Mouse (Mus musculus): ENCODE measurements around the gene Rfng. TPM values are rescaled to one million over a fixed set of nuclear protein-coding genes. Genes with fewer than 3 reads are reported as not detected.
"Not testable (repeated sequence)": the region's sequence is repeated elsewhere in the genome, so short reads cannot be mapped to it uniquely, and the experiment has no call there.

Rfng gene
- polyA plus RNA-seq, 1 experiment from 2014 or later, result 17.1 TPM

DNA sequence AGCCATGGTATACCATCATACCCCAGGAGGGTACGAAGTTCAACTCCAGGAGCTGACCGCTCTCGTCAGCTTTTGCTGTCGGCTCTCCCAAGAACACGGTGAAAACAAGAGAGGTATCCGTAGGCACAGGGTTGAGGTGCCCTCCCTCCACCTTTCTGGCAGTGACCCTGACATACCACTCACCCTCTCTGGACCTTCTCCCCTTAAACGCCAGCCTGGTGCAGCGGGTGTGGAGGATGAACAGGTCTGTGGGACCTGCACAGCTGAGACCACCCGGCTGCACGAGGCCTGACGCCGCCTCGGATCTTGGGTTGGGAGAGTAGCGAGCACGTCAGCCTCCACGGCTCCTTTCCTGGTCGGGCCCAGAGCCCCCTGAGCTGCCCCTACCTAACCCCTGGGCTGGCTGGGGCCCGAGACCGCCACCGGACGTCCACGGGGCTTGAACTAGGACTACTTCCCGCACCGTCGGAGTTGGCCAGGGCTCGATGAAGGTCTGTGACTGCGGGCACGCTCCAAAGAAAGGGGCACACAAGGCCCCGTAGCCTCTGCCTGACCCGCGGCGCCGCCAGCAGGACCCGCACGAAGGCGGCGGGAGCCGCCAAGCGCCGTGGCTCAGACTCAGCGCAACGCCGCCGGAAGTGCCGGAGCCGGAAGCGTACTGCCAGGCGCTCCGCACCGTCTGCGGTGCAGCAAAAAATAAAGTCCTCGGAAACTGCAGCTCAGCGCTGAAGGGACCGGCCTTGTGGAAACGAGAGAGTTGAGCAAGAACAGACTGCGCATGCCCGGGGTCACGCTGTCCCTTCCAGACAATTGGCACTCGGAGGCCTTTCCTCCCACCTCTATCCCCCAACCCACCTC lies 12.0 kb upstream of the Rfng start, which contains the start of gene Dus1l:
Dus1l (minus strand) TSS at position 648 of the 858 bp plus-strand sequence.
- peak; percentile 76 for DNase-seq (ENCODE audit: low read depth, low spot score)
- CTCF ChIA-PET, result interaction anchor here (1.2 to 2.4 kb wide), 2 partner anchors 9 to 19 kb away, joined by 3 to 6 read pairs; no protein-coding TSS in a partner anchor
- POLR2A ChIA-PET, result interaction anchor here (0.5 to 2.9 kb wide), 3 partner anchors 10 to 180 kb away, joined by 3 to 10 read pairs (median 3); no protein-coding TSS in a partner anchor
- H3K27me3 ChIP-seq, result no peaks in the 10 kb centered on the region
- in situ Hi-C loops (cut with MboI; ENCODE audit: low pct_unique_long_range_greater_than_20kb), result no loop called here
- ATAC-seq, result peak; percentile 6
- TF ChIP-seq CTCF (IDR thresholded peaks at IDR 0.05), result no peak

DNA sequence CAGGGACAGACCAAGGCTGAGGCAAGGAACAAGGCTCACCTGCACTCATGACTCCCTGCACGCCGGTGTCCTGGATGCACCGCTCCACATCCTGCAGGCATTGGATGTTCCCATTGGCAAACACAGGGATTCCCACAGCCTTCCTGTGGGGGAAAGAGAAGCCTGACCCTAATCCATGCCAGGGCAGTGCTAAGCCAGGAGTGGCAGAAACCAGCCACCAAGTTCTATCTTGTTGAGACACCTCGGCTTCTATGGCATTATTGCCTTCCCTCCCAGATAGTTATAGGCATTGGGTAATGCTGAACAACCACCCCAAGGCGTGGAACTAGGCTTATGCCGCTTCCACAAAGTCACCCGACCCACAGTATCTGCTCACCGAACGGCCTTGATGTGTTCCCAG lies 8.6 kb upstream of the Rfng start:
- no peak for TF ChIP-seq CTCF (IDR thresholded peaks at IDR 0.05)
- DNase-seq (ENCODE audit: low read depth, low spot score) (no peak), ATAC-seq (no peak)
- ChIA-PET POLR2A (no interaction called here), CTCF (interaction anchor here (0.8 kb wide), 1 partner anchor 17 kb away, joined by 3 read pairs; no protein-coding TSS in a partner anchor)
- in situ Hi-C loops (cut with MboI; ENCODE audit: low pct_unique_long_range_greater_than_20kb), result no loop called here
- H3K27me3 ChIP-seq, result no peaks in the 10 kb centered on the region

- ChIA-PET POLR2A (interaction anchor here (1.3 kb wide), 1 partner anchor 10 kb away, joined by 5 read pairs; no protein-coding TSS in a partner anchor), CTCF (interaction anchor here (0.8 to 2.5 kb wide), 2 partner anchors 10 to 207 kb away, joined by 3 to 8 read pairs; no protein-coding TSS in a partner anchor)
- DNase-seq (ENCODE audit: low read depth, low spot score) (no peak), ATAC-seq (no peak)
- in situ Hi-C loops (cut with MboI; ENCODE audit: low pct_unique_long_range_greater_than_20kb), result no loop called here
- no peak for TF ChIP-seq CTCF (IDR thresholded peaks at IDR 0.05)
- H3K27me3 ChIP-seq, result no peaks in the 10 kb centered on the region
Measured at GRCm38 (mm10) chr11:120789810-120790209, 5.8 kb upstream of the Rfng start.

DNA sequence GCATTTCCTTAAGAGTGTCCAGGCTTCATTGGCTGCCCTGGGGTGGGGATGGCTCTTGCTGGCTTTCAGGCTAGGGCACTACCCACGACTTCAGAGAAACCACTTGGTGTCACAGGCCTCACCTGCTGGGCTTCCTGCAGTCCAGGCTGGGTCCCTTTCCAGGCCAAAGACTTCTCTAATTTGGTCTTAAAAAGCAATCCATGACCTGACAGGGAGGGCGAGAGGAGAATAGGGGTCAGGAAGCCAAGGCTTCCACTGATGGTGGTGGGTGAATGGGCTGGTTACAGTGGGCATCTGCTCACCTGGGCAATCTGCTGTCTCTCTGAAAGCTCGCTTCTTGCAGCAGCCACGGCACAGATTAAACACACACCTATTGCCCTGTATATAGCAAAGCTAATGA lies 5.3 kb upstream of the Rfng start:
- DNase-seq (ENCODE audit: low read depth, low spot score) (no peak), ATAC-seq (no peak)
- POLR2A ChIA-PET, result no interaction called here
- in situ Hi-C loops (cut with MboI; ENCODE audit: low pct_unique_long_range_greater_than_20kb), result no loop called here
- H3K27me3 ChIP-seq, result no peaks in the 10 kb centered on the region
- no peak for TF ChIP-seq CTCF (IDR thresholded peaks at IDR 0.05)
- CTCF ChIA-PET, result interaction anchor here (0.8 to 2.5 kb wide), 2 partner anchors 10 to 207 kb away, joined by 3 to 8 read pairs; no protein-coding TSS in a partner anchor

DNA sequence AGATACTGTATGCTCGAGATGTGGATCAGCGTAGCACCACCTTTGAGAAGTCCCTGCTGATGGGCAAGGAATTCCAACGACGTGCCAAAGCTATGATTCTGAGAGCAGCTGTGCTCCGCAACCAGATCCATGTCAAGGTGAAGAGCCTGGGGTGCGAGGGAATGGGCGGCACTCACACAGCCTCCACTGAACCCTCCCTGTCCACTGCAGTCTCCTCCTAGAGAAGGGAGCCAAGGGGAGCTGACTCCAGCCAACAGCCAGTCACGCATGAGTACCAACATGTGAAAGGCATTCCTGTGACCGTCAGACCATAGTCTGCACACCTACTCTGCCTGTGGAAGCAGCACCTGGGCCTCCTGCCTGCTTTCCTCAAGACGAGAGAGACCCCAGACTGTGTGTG lies 4.5 kb upstream of the Rfng start:
- ATAC-seq, result not testable (repeated sequence)

GRCm38 (mm10) chr11:120785145-120785544 lies 1.1 kb upstream of the Rfng start:
- no peak for DNase-seq (ENCODE audit: low read depth, low spot score)
- in situ Hi-C loops (cut with MboI; ENCODE audit: low pct_unique_long_range_greater_than_20kb), result no loop called here
- CTCF ChIA-PET, result interaction anchor here (0.9 to 2.6 kb wide), 2 partner anchors 9 to 14 kb away, joined by 3 to 9 read pairs; no protein-coding TSS in a partner anchor
- POLR2A ChIA-PET, result interaction anchor here (2.3 kb wide), 1 partner anchor 11 kb away, joined by 10 read pairs; the partner anchor contains the start of gene Dus1l
- ATAC-seq, result no peak
- H3K27me3 ChIP-seq, result no peaks in the 10 kb centered on the region
- no peak for TF ChIP-seq CTCF (IDR thresholded peaks at IDR 0.05)

More for the DNA sequence above, 4.5 kb upstream of the Rfng start:
- DNase-seq (ENCODE audit: low read depth, low spot score); H3K27me3 ChIP-seq; in situ Hi-C loops (cut with MboI; ENCODE audit: low pct_unique_long_range_greater_than_20kb); POLR2A ChIA-PET: not testable (repeated sequence)
- CTCF ChIA-PET, result interaction anchor here (1.3 kb wide), 1 partner anchor 12 kb away, joined by 5 read pairs; no protein-coding TSS in a partner anchor

GRCm38 (mm10) chr11:120783426-120784063 lies 462 bp downstream of the Rfng start:
- in situ Hi-C loops (cut with MboI; ENCODE audit: low pct_unique_long_range_greater_than_20kb), result no loop called here
- POLR2A ChIA-PET, result interaction anchor here (0.6 kb wide), 1 partner anchor 155 kb away, joined by 4 read pairs; no protein-coding TSS in a partner anchor
- CTCF ChIA-PET, result no interaction called here
- no peak for TF ChIP-seq CTCF (IDR thresholded peaks at IDR 0.05)
- no peak for ATAC-seq
- DNase-seq (ENCODE audit: low read depth, low spot score), result no peak
- no peaks in the 10 kb centered on the region for H3K27me3 ChIP-seq

DNA sequence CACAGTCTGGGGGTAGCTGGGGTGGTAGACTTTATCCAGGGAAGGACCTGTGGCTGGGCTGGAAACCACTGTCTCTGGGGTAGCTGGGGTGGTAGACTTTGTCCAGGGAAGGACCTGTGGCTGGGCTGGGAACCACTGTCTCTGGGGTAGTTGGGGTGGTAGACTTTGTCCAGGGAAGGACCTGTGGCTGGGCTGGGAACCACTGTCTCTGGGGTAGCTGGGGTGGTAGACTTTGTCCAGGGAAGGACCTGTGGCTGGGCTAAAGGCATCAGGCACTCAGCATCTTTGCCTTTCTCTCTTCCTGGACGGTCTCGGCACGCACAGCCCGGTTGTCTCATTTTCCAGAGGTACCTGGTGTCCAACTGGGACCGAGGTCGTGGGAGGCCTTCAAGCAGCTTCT lies 2.6 kb downstream of the Rfng start:
- ATAC-seq; DNase-seq (ENCODE audit: low read depth, low spot score); in situ Hi-C loops (cut with MboI; ENCODE audit: low pct_unique_long_range_greater_than_20kb); H3K27me3 ChIP-seq; POLR2A ChIA-PET: not testable (repeated sequence)
- CTCF ChIA-PET, result interaction anchor here (1.0 to 1.1 kb wide), 2 partner anchors 18 to 61 kb away, joined by 3 read pairs; no protein-coding TSS in a partner anchor

DNA sequence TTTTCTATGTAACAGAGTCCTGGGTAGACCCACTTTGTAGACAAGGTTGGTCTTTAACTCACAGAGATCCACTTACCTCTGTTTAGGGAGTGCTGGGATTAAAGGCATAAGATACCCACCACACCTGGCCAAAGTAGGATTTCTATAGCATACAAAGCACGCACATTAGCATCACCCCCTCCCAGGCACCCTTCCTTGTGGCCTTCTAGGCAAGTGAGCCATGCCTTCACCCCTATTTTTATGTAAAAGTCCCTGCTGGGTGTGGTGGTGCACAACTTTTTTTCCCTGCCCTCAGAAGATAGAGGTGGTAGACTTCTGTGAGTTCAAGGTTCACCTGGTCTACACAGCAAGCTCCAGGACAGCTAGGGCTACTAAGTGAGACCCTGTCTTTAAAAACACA lies 4.1 kb downstream of the Rfng start:
- no peak for DNase-seq (ENCODE audit: low read depth, low spot score)
- H3K27me3 ChIP-seq, result no peaks in the 10 kb centered on the region
- ATAC-seq, result no peak
- TF ChIP-seq CTCF (IDR thresholded peaks at IDR 0.05), result no peak
- ChIA-PET POLR2A (no interaction called here), CTCF (no interaction called here)
- in situ Hi-C loops (cut with MboI; ENCODE audit: low pct_unique_long_range_greater_than_20kb), result loop anchor here (5.0 kb wide), 1 partner anchor 53 kb away; the partner anchor contains the start of gene Dcxr

- TF ChIP-seq CTCF (IDR thresholded peaks at IDR 0.05), result no peak
- ChIA-PET CTCF (interaction anchor here (1.3 to 7.5 kb wide), 7 partner anchors 8 to 74 kb away, joined by 3 to 81 read pairs (median 9); partner anchors contain the start of genes Dcxr and Rac3), POLR2A (no interaction called here)
- DNase-seq (ENCODE audit: low read depth, low spot score), result no peak
- no peak for ATAC-seq
- no peaks in the 10 kb centered on the region for H3K27me3 ChIP-seq
- in situ Hi-C loops (cut with MboI; ENCODE audit: low pct_unique_long_range_greater_than_20kb), result loop anchor here (5.0 kb wide), 1 partner anchor 50 kb away; the partner anchor contains the start of gene Dcxr
Measured at GRCm38 (mm10) chr11:120777123-120777522, 6.9 kb downstream of the Rfng start.
